Comparison of ENCODE assay signal across 19 mouse cellular contexts in genomic region chr1:41002006-41002405, GRCm38 (mm10).
DNase-seq lines count a peak whose midpoint lies in the region; ATAC-seq lines count a peak whose summit lies in the region.
"Had no signal": no experiment of that assay in that cellular context is flagged by ENCODE, and none has a peak within 500 bp of the region (broad histone marks: within the 10 kb centered on the region; RNA-seq: fewer than 3 reads in every experiment).

No protein-coding gene starts in this region.

- no peaks in the 10 kb centered on the region for H3K27me3 ChIP-seq in hindbrain, embryonic 10.5 days (ENCODE audit: insufficient read depth, poor library complexity, severe bottlenecking)
- no peaks in the 10 kb centered on the region for H3K27me3 ChIP-seq in hindbrain, embryonic 11.5 days (ENCODE audit: control insufficient read depth, insufficient read depth, low read length)
- H3K27me3 ChIP-seq in embryonic facial prominence, embryonic 14.5 days (replicated peaks; ENCODE audit: control insufficient read depth, insufficient read depth, low read length) = no peaks in the 10 kb centered on the region
- H3K27me3 ChIP-seq in midbrain, embryonic 14.5 days (ENCODE audit: control insufficient read depth, insufficient read depth, low read length) = no peaks in the 10 kb centered on the region
- H3K27me3 ChIP-seq: embryonic facial prominence, embryonic 12.5 days; hindbrain, embryonic 13.5 days; megakaryocyte, embryonic 14.5 days; neural tube, embryonic 13.5 days had no signal

- no peaks in the 10 kb centered on the region for H3K9me3 ChIP-seq in hindbrain, embryonic 10.5 days
- no peaks in the 10 kb centered on the region for H3K9me3 ChIP-seq in hindbrain, embryonic 11.5 days (ENCODE audit: control insufficient read depth, low read length)
- H3K9me3 ChIP-seq in embryonic facial prominence, embryonic 14.5 days (ENCODE audit: control insufficient read depth, low read length) = no peaks in the 10 kb centered on the region
- H3K9me3 ChIP-seq in midbrain, embryonic 14.5 days (ENCODE audit: control insufficient read depth, low read length) = no peaks in the 10 kb centered on the region
- H3K9me3 ChIP-seq: embryonic facial prominence, embryonic 12.5 days; hindbrain, embryonic 13.5 days; neural tube, embryonic 13.5 days had no signal

- H3K36me3 ChIP-seq in hindbrain, embryonic 10.5 days = no peaks in the 10 kb centered on the region
- no peaks in the 10 kb centered on the region for H3K36me3 ChIP-seq in hindbrain, embryonic 11.5 days (ENCODE audit: control insufficient read depth, insufficient read depth, low read length)
- no peaks in the 10 kb centered on the region for H3K36me3 ChIP-seq in embryonic facial prominence, embryonic 14.5 days (ENCODE audit: control insufficient read depth, insufficient read depth, low read length)
- H3K36me3 ChIP-seq in midbrain, embryonic 14.5 days (ENCODE audit: control insufficient read depth, insufficient read depth, low read length) = no peaks in the 10 kb centered on the region
- H3K36me3 ChIP-seq: embryonic facial prominence, embryonic 12.5 days; G1E; hindbrain, embryonic 13.5 days; neural tube, embryonic 13.5 days had no signal

- WGBS in hindbrain, embryonic 10.5 days = 63% methylated on average over 9 of the region's 9 CpGs
- WGBS in hindbrain, embryonic 11.5 days = 62% methylated on average over 9 of the region's 9 CpGs
- 37% methylated on average over 9 of the region's 9 CpGs for WGBS in embryonic facial prominence, embryonic 14.5 days
- WGBS in midbrain, embryonic 14.5 days = 60% methylated on average over 9 of the region's 9 CpGs

- H3K4me1 ChIP-seq in hindbrain, embryonic 10.5 days (replicated peaks) = peaks cover 5% of the 10 kb centered on the region; the same call in 1 of the 2 replicates
- no peaks in the 10 kb centered on the region for H3K4me1 ChIP-seq in hindbrain, embryonic 11.5 days (replicated peaks; ENCODE audit: control insufficient read depth, insufficient read depth, low read length)
- peaks cover 7% of the 10 kb centered on the region for H3K4me1 ChIP-seq in embryonic facial prominence, embryonic 14.5 days (ENCODE audit: control insufficient read depth, insufficient read depth, low read length)
- no peaks in the 10 kb centered on the region for H3K4me1 ChIP-seq in midbrain, embryonic 14.5 days (ENCODE audit: control insufficient read depth, insufficient read depth, low read length)
- H3K4me1 ChIP-seq: hindbrain, embryonic 13.5 days; megakaryocyte, embryonic 14.5 days had no signal

- DNase-seq in hindbrain, embryonic 10.5 days (ENCODE audit: low spot score) = peak; percentile 15
- DNase-seq in hindbrain, embryonic 11.5 days (ENCODE audit: low spot score) = no peak
- DNase-seq in brain, adult 2 months (ENCODE audit: low read depth, low spot score) = peak; percentile 6
- DNase-seq in embryonic facial prominence, embryonic 14.5 days (ENCODE audit: low spot score) = peak; percentile 30
- peak; percentile 19 for DNase-seq in midbrain, embryonic 14.5 days
- DNase-seq in T-cell, adult 2 months (ENCODE audit: low spot score) = no peak
- DNase-seq in adrenal gland, postnatal 14 days = no peak
- DNase-seq in lung, postnatal 36 days = no peak
- DNase-seq: adrenal gland, postnatal 36 days; cerebellum, adult 2 months; gastrocnemius, postnatal 25 days; liver, postnatal 0 days; spleen, adult 18-20 months had no signal

- H3K4me3 ChIP-seq in hindbrain, embryonic 10.5 days = no peak overlapping the region
- H3K4me3 ChIP-seq in hindbrain, embryonic 11.5 days (ENCODE audit: low read depth, low read length) = no peak overlapping the region
- H3K4me3 ChIP-seq in embryonic facial prominence, embryonic 14.5 days (ENCODE audit: low read depth, low read length) = no peak overlapping the region
- no peak overlapping the region for H3K4me3 ChIP-seq in midbrain, embryonic 14.5 days (replicated peaks; ENCODE audit: low read depth, low read length)
- H3K4me3 ChIP-seq: embryonic facial prominence, embryonic 12.5 days; hindbrain, embryonic 13.5 days; megakaryocyte, embryonic 14.5 days; neural tube, embryonic 13.5 days had no signal

- peak overlapping the region; percentile 45; the same call in 1 of the 2 replicates for H3K27ac ChIP-seq in hindbrain, embryonic 10.5 days
- H3K27ac ChIP-seq in hindbrain, embryonic 11.5 days (ENCODE audit: low read depth, low read length) = no peak overlapping the region
- H3K27ac ChIP-seq in embryonic facial prominence, embryonic 14.5 days (replicated peaks; ENCODE audit: low read depth, low read length) = no peak overlapping the region
- H3K27ac ChIP-seq in midbrain, embryonic 14.5 days (replicated peaks; ENCODE audit: low read depth, low read length) = no peak overlapping the region
- H3K27ac ChIP-seq: embryonic facial prominence, embryonic 12.5 days; hindbrain, embryonic 13.5 days; neural tube, embryonic 13.5 days had no signal

- ATAC-seq in hindbrain, embryonic 11.5 days (ENCODE audit: low FRiP score) = no peak
- ATAC-seq in embryonic facial prominence, embryonic 14.5 days (ENCODE audit: low read depth) = no peak
- no peak for ATAC-seq in midbrain, embryonic 14.5 days (ENCODE audit: low FRiP score, low TSS enrichment)
- ATAC-seq: liver, postnatal 0 days had no signal

- no peak overlapping the region for H3K4me2 ChIP-seq in hindbrain, embryonic 11.5 days (replicated peaks; ENCODE audit: low read depth, low read length)
- H3K4me2 ChIP-seq in embryonic facial prominence, embryonic 14.5 days (ENCODE audit: low read depth, low read length) = peak overlapping the region; percentile 21; the same call in 1 of the 2 replicates
- H3K4me2 ChIP-seq in midbrain, embryonic 14.5 days (ENCODE audit: low read length) = no peak overlapping the region
- H3K4me2 ChIP-seq: embryonic facial prominence, embryonic 12.5 days; heart, embryonic 11.5 days; hindbrain, embryonic 13.5 days; neural tube, embryonic 13.5 days had no signal

- H3K9ac ChIP-seq in hindbrain, embryonic 11.5 days (ENCODE audit: low read depth, low read length) = no peak overlapping the region
- no peak overlapping the region for H3K9ac ChIP-seq in embryonic facial prominence, embryonic 14.5 days (ENCODE audit: low read depth, low read length)
- H3K9ac ChIP-seq in midbrain, embryonic 14.5 days (replicated peaks; ENCODE audit: low read length) = no peak overlapping the region
- H3K9ac ChIP-seq: embryonic facial prominence, embryonic 12.5 days; hindbrain, embryonic 13.5 days; liver, postnatal 0 days; neural tube, embryonic 13.5 days had no signal

Comparison
In these comparisons a context has a peak if more than half of its experiments do, and no peak if none do; other contexts are left out.
1. DNase-seq: peak in hindbrain, embryonic 10.5 days (single experiment), brain, adult 2 months (single experiment), embryonic facial prominence, embryonic 14.5 days (single experiment) and midbrain, embryonic 14.5 days (single experiment); none in hindbrain, embryonic 11.5 days (single experiment), T-cell, adult 2 months (single experiment), adrenal gland, postnatal 14 days (single experiment) and lung, postnatal 36 days (single experiment).